Mouse (Mus musculus) liver, embryonic 12.5 days (tissue): Measurements from ENCODE around the gene Tgif2lx1. TPM values are rescaled to one million over a fixed set of nuclear protein-coding genes. Genes with fewer than 3 reads are reported as not detected.
"Not testable (repeated sequence)": the region's sequence is repeated elsewhere in the genome, so short reads cannot be mapped to it uniquely, and the experiment has no call there.

Source experiments
- ATAC-seq: fragments of 200-750 bp; cut with Nextera tagmentation; 2 replicates; pipeline ENCODE4 v1.8.0; 2017; ENCODE audit warnings: moderate number of reproducible peaks, mild to moderate bottlenecking, moderate library complexity
- H3K27ac ChIP-seq: fragments of 300-500 bp; sonication (generic); 2 replicates; pipeline ENCODE4 v1.5.1; 2016; ENCODE audit warnings: mild to moderate bottlenecking
- H3K27me3 ChIP-seq: fragments of 300-500 bp; sonication (generic); replicated peaks from 2 replicates; pipeline ENCODE4 v1.6.1; 2016; ENCODE audit warnings: mild to moderate bottlenecking, moderate library complexity
- H3K36me3 ChIP-seq: fragments of 300-500 bp; sonication (generic); 2 replicates; pipeline ENCODE4 v1.6.1; 2016; ENCODE audit warnings: mild to moderate bottlenecking, moderate library complexity
- H3K4me1 ChIP-seq: fragments of 300-500 bp; sonication (generic); 2 replicates; pipeline ENCODE4 v1.6.1; 2016
- H3K4me2 ChIP-seq: fragments of 300-500 bp; sonication (generic); 2 replicates; pipeline ENCODE4 v1.6.1; 2016; ENCODE audit warnings: mild to moderate bottlenecking, moderate library complexity
- H3K4me3 ChIP-seq: fragments of 300-500 bp; sonication (generic); 2 replicates; pipeline ENCODE4 v1.5.1; 2016; ENCODE audit warnings: mild to moderate bottlenecking, moderate library complexity
- H3K9ac ChIP-seq: fragments of 300-500 bp; sonication (generic); 2 replicates; pipeline ENCODE4 v1.6.1; 2016; ENCODE audit warnings: mild to moderate bottlenecking, moderate library complexity
- H3K9me3 ChIP-seq: fragments of 300-500 bp; sonication (generic); replicated peaks from 2 replicates; pipeline ENCODE4 v1.6.1; 2016; ENCODE audit warnings: mild to moderate bottlenecking, moderate library complexity
- WGBS: fragments of 180-500 bp; shearing (Covaris S2); methylation state at CpG from one replicate; pipeline ENCODE4 v1.1.7; 2016; ENCODE audit not compliant: insufficient replicate concordance; 5-methylcytosine and 5-hydroxymethylcytosine counted together
- polyA plus RNA-seq: library from polyadenylated mRNA; unstranded; fragments of >200 nt; fragmentation: Nextera tagmentation; extraction: Ambion mirVana; gene quantifications from 2 replicates; pipeline ENCODE4 v1.2.1, GENCODE M21; 2016

Gene Tgif2lx1
- not detected in 2 replicates for polyA plus RNA-seq

DNA sequence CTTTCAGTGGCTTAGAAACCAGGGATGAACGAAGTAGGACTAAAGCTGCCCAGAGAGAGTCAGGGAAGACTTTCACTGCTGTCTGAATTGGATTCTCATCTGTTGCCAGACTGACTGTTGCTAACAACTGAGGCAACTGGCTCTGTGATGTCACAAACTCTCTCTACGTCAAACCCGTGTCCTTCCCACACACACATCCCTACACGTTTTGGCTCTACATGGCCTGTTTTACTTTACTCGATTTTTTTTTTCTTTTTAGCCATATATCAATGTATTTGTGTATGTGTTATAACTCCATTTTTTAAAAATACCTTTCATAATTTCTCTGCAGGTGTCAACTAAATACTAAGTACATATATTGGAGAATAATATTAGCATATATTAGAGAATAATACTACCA, at the start of gene Tgif2lx1:
Tgif2lx1 (minus strand) TSS at position 101 of the 400 bp plus-strand sequence.
- H3K36me3 ChIP-seq, H3K27me3 ChIP-seq, H3K4me2 ChIP-seq, ATAC-seq, H3K4me1 ChIP-seq, H3K9ac ChIP-seq, H3K4me3 ChIP-seq, H3K9me3 ChIP-seq, H3K27ac ChIP-seq: not testable (repeated sequence)
- WGBS = no CpG with 5 or more reads among the region's 5 CpGs

Other genes with a start within 250 kb of the Tgif2lx1 start
- gene Tgif2lx2, start 53.5 kb downstream of the Tgif2lx1 start, polyA plus RNA-seq = not detected in 2 replicates